Mouse (Mus musculus): ENCODE data around the gene Cfap157. TPM values are rescaled to one million over a fixed set of nuclear protein-coding genes. Genes with fewer than 3 reads are reported as not detected.

Gene Cfap157
- polyA plus RNA-seq (2015; fragmentation: Nextera tagmentation; extraction: Ambion mirVana): 0.12 and 0.37 TPM in 2 replicates

DNA sequence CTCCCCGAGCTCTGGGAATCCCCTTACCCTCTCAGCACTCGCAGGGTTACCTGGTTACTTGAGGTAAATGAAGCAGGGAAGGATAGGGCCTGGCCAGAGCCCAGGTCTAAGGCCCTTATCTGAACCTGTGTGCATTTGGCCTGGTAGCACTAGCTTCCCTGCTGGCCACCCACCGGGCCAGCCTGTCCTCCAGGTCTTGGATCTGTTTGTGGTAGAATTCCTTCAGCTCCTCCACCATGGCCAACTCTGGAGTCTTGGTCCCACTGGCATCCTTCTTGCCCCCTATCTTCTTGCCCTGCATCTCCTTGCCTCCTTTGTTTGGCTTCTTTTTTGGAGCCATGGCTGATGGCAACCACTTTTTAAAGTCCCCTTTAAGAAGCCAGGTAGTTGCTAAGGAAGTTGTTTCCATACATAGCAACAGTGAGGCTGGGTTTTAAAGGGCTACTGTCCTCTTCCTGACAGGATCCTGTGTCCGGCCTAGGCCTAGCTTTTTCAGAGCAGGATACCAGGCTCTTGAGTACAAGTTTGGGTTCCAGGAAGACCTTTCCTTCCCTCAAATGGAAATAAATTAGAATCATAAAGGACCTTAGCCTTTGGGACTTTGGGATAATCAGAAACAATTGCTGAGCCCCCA is at the start of gene Cfap157:
Gene Cfap157, minus strand, starts transcription at position 381 of the 634 bp plus-strand sequence.

DNA sequence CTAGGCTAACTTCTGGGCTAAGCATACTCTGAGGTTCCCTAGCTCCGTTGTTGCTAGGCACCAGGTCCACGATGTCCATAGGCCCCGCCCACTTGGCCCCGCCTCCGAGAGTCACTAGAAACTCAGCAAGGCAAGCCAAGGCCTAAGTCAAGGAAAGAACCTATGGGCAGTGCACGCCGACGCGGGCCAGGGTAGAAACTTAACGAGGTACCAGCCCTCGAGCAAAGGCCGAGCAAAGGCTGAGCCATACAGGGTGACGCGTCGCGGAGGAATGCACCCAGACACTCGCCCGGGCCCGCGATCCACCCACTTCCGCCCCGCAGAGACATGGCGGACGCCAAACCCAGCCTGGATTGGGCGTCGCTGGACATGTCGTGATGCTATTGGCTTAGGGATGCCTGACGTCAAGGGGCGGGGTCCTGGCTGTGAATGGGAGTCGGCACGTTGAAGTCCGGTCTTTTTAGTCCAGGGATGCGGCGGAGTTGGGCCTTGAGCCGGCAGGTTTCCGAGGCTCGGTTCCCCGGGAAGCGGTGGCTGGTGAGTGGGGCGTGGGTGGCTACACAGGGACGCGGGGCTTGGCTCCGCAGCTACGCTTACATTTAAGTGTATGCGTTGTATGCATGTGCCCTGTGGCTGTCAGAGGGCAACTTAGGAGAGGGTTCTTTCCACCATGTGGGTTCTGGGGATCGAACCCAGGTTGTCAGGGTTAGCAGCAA is 8.7 kb downstream of the Cfap157 start, which contains the start of the genes Ttc16 and Ptrh1:
Gene Ttc16, minus strand, starts transcription at position 275 of the 716 bp plus-strand sequence.
Gene Ptrh1, plus strand, starts transcription at position 428 of the 716 bp plus-strand sequence.

DNA sequence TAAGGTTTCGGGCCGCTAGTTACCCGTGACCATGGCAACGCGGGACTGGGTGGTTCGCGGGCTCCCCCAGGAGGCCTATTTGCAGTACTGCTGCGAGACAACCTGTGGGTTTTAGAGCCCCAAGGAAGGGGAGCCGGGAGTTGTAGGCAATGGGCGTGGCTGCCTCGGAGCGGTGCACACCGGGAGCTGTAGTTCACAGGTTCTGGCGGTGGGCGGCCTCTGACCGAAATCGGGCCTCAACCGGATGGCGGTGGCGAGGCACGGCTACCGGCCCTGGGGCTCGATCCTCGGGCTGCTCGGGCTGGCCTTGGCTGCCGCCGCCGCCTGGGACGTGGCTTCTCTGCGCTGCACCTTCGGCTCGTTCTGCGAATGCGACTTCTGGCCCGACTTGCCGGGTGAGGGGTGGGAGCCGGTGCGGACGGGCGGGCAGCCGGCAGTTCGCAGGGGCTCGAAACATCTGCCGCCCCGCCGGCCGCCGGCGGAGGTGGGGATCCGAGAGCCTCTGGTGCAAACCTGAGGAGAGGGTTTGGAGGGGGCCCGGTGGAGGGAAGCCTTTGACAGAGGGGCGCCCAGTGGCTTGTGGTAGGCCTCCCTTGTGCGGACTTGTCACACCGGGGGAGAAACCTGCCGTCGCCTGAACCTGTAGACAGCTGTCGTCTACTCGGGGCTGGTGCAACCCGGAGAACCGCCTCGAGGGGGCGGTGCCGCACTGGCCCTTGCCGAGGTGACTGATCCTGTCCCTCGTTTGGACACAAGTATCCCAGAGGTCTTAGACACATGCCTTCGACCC is 27.0 kb downstream of the Cfap157 start, which contains the start of gene Tor2a:
Gene Tor2a, plus strand, starts transcription at position 179 of the 790 bp plus-strand sequence.

DNA sequence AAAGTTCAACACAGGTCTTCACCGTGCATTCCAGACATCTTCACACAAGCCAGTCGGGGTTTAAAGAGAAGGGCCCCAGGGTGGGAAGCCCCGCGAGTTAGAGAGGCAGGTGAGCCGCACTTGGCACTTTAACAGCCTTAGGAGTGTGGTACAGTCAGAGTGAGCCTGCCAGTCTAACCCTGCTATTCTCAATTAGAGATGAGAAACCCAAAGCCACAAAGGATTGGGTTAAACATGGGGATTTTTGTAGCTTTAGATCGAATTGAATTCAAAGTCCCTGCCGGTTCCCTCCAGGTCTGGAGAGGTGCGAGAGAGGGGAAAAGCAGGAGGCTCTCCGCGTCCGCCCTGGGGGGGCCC is 43.3 kb downstream of the Cfap157 start, which contains the start of gene 6330409D20Rik:
Gene 6330409D20Rik, minus strand, starts transcription at position 101 of the 357 bp plus-strand sequence.

Other genes with a start within 250 kb of the Cfap157 start
- gene Fam102a, start 249.1 kb downstream of the Cfap157 start, polyA plus RNA-seq (2015; fragmentation: Nextera tagmentation; extraction: Ambion mirVana): 3.9 and 5.6 TPM in 2 replicates
- gene Dpm2, start 213.6 kb downstream of the Cfap157 start, polyA plus RNA-seq (2015; fragmentation: Nextera tagmentation; extraction: Ambion mirVana): 73.8 and 81.9 TPM in 2 replicates
- not detected in 2 replicates for gene Pip5kl1, start 209.6 kb downstream of the Cfap157 start, polyA plus RNA-seq (2015; fragmentation: Nextera tagmentation; extraction: Ambion mirVana)
- gene 9430097D07Rik, start 208.7 kb downstream of the Cfap157 start, polyA plus RNA-seq (2015; fragmentation: Nextera tagmentation; extraction: Ambion mirVana): not detected in 2 replicates
- 14.7 and 19.2 TPM in 2 replicates for gene St6galnac4, start 197.3 kb downstream of the Cfap157 start, polyA plus RNA-seq (2015; fragmentation: Nextera tagmentation; extraction: Ambion mirVana)
- gene St6galnac6, start 184.7 kb downstream of the Cfap157 start, polyA plus RNA-seq (2015; fragmentation: Nextera tagmentation; extraction: Ambion mirVana): 13.3 and 16.6 TPM in 2 replicates
- 4.8 and 5.1 TPM in 2 replicates for gene Ak1, start 162.7 kb downstream of the Cfap157 start, polyA plus RNA-seq (2015; fragmentation: Nextera tagmentation; extraction: Ambion mirVana)
- 40.5 and 45.8 TPM in 2 replicates for gene Eng, start 137.8 kb downstream of the Cfap157 start, polyA plus RNA-seq (2015; fragmentation: Nextera tagmentation; extraction: Ambion mirVana)
- gene Fpgs, start 80.3 kb downstream of the Cfap157 start, polyA plus RNA-seq (2015; fragmentation: Nextera tagmentation; extraction: Ambion mirVana): 20.0 and 22.3 TPM in 2 replicates
- 71.1 and 76.8 TPM in 2 replicates for gene Cdk9, start 71.4 kb downstream of the Cfap157 start, polyA plus RNA-seq (2015; fragmentation: Nextera tagmentation; extraction: Ambion mirVana)
- 21.4 and 28.6 TPM in 2 replicates for gene Sh2d3c, start 63.4 kb downstream of the Cfap157 start, polyA plus RNA-seq (2015; fragmentation: Nextera tagmentation; extraction: Ambion mirVana)
- gene 6330409D20Rik, start 43.4 kb downstream of the Cfap157 start, polyA plus RNA-seq (2015; fragmentation: Nextera tagmentation; extraction: Ambion mirVana): 0.41 TPM in 1 of 2 replicates, not detected in the other
- 23.5 and 29.9 TPM in 2 replicates for gene Tor2a, start 27.2 kb downstream of the Cfap157 start, polyA plus RNA-seq (2015; fragmentation: Nextera tagmentation; extraction: Ambion mirVana)
- 0.05 and 0.17 TPM in 2 replicates for gene Ttc16, start 8.8 kb downstream of the Cfap157 start, polyA plus RNA-seq (2015; fragmentation: Nextera tagmentation; extraction: Ambion mirVana)
- gene Ptrh1, start 8.6 kb downstream of the Cfap157 start, polyA plus RNA-seq (2015; fragmentation: Nextera tagmentation; extraction: Ambion mirVana): 2.4 and 3.0 TPM in 2 replicates
- gene Stxbp1, start 62.8 kb upstream of the Cfap157 start, polyA plus RNA-seq (2015; fragmentation: Nextera tagmentation; extraction: Ambion mirVana): 5.5 and 6.8 TPM in 2 replicates
- gene Fam129b, start 91.7 kb upstream of the Cfap157 start, polyA plus RNA-seq (2015; fragmentation: Nextera tagmentation; extraction: Ambion mirVana): 12.4 and 16.1 TPM in 2 replicates
- gene Rpl12, start 177.1 kb upstream of the Cfap157 start, polyA plus RNA-seq (2015; fragmentation: Nextera tagmentation; extraction: Ambion mirVana): 200 and 203 TPM in 2 replicates
- gene Lrsam1, start 177.2 kb upstream of the Cfap157 start, polyA plus RNA-seq (2015; fragmentation: Nextera tagmentation; extraction: Ambion mirVana): 2.7 TPM in 2 replicates
- gene Slc2a8, start 197.7 kb upstream of the Cfap157 start, polyA plus RNA-seq (2015; fragmentation: Nextera tagmentation; extraction: Ambion mirVana): 15.5 and 17.9 TPM in 2 replicates